Mouse (Mus musculus) fat pad, adult 2 months (tissue): ENCODE data around the gene B3galt4.
A peak's percentile ranks its signal among the peaks of the same experiment; 100 is the strongest.

ENCODE experiments used
- DNase-seq: peaks from one replicate; pipeline ENCODE4 v3.0.0-alpha.2; 2011; ENCODE audit warnings: low read depth, low spot score; ENCODE audit errors: extremely low read depth

B3galt4 gene

DNA sequence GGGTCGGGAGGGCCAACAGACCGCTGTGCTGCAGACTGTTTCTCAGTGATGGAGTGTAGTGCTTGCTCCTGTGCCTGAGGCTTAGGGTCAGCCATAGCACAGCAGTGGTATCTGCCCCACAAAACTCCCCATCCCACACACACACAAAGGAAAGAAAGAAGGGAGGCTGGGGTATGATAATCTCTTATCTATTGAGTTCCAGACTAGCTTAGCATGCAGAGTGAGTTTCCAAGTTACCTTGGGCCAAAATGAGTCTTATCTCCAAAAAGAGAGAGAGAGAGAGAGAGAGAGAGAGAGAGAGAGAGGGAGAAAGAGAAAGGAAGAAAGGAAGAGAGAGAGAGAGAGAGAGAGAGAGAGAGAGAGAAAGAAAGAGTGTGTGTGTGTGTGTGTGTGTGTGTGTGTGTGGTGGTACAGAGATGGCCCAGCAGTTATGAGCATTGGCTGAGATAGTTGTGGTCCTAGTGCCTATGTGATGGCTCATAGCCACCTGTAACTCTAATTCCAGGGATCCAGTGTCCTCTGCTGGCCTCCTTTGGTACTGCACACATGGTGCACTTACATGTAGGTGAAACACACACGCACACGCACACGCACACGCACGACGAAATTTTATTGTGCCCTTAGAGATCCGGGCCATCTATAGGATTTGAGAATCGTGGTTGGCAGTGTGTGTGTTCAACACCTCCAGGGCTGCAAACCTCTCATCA lies 26.6 kb downstream of the B3galt4 start:
- no peak for DNase-seq

DNA sequence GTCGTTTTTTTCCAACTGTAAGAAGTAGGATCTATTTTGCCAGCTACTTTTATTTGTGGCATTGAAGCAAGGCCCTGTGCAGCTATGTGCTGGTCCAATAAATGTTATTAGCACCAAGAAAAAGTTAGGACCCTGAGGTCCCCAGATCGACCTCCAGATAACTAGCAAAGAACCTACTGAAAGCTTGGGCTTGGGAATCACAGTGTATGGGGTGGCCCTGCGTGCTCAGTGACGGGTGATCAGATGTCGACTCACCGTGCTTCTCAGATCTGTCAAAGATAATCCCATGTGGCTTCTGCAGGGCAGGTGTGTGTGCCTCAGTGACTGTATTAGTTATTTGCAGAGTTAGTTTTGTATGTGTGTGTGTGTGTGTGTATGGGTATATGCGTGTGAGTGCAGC lies 29.9 kb downstream of the B3galt4 start:
- no peak for DNase-seq

DNA sequence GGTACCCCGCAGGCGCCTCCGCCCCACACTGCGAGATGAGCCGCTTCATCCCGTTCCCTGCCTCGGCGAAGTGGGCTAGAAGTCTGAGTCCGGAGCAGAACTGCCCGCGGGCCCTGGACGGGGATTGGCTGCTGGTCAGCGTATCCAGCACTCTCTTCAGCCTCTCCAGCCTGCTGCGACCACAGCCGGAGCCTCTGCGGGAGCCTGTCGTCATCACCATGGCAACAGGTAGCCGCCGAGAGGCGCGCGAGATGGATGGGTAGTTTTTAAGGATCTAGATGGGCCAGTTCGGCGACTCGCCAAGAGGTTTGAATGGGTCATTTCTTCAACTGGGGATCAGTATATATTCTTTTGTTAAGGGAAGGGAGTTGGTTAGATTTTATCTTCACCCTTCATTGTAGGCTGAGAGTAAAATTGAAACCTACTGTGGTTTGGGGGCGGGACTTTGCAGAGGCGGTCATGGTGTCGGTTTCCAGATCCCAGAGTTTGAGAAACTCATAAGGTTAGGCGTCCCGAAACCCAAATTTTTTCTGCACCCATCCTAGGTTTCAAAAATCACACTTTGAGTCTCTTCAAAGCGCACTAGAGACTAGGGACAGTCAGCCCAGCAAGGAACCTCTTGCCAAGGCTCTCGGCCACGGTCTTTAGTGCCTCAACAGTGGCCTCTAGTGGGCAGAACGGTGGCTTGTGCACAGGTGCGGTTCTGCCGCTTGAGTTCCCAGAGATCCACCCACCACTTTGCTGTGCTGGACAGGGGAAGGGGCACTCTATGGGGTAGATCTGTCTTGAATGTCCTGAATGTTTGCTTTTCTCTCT lies 30.8 kb downstream of the B3galt4 start:
- DNase-seq: no peak

DNA sequence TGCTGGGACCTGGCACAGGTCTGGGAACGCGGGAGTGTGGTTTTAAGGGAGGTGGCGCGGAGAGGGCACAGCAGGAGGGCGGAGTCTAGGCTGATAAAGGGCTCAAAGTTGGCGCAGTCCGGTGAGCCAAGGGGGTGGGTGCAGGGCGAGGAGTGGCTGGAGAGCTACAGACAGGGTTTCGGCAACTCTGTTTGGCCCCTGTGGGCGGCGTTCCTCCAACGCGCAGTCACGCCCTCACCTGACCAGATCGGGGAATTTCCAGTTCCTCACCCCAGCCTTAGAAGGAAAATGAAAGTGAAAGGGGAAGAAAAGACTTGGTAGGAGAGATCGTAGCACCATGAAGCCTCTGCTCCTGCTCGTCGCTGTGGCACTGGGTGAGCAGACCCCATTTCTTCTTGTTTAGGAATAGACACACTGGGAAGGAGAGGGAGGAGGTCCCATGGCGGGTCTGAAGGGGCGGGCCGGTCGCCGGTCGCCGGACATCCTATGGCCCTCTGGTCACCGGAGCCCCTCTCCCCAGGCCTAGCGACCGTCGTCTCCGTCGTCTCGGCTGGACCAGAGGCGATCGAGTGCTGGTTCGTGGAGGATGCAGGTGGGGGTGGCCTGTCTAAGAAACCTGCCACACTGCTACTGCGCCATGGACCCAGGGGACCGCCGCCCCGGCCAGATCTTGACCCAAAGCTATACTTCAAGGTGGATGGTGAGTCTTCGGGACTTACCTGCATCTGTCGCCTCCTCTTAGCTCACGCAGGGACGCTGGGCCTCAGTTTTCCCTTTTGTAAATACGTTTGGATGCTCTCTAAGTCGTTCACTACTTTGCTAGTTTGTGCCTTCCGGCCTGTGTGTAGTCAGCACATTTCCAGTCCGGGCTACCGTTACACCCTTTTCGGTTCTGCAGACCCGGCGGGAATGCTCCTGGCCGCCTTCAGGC lies 31.7 kb downstream of the B3galt4 start:
- DNase-seq: no peak

DNA sequence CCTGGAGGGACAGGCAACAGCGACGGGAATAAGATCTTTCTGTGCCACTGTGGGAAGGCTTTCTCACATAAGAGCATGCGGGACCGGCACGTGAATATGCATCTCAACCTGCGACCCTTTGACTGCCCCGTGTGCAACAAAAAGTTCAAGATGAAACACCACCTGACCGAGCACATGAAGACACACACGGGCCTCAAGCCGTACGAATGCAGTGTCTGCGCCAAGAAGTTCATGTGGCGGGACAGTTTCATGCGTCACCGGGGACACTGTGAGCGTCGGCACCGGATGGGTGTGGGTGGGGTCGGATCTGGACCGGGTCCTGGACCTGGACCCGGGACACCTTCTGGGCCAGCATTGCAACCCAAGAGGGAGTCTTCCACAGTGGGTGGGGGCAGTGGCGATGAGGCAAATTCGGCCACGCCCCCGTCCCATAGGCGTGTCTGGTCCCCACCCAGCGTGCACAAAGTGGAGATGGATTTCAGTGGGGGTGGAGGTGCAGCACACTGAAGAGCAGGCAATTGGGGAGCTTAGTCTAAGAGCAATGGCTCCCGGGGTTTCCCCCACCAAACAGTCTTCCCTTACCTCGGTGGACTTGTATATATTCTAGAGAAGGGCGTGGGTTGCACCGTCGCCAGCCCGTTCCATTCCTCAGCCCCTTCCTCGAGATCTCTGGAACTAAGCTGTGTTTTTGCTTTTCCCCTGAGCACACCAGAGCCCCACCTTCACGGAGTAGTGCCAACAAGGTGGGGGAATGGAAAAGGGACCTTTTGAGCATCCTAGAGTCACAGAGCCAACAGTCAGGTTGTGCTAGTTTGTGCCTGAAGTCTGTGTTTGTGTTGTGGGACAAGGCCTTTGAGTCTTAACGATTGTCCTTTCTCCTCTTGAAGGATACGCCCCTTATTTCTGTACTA lies 32.7 kb downstream of the B3galt4 start:
- no peak for DNase-seq

DNA sequence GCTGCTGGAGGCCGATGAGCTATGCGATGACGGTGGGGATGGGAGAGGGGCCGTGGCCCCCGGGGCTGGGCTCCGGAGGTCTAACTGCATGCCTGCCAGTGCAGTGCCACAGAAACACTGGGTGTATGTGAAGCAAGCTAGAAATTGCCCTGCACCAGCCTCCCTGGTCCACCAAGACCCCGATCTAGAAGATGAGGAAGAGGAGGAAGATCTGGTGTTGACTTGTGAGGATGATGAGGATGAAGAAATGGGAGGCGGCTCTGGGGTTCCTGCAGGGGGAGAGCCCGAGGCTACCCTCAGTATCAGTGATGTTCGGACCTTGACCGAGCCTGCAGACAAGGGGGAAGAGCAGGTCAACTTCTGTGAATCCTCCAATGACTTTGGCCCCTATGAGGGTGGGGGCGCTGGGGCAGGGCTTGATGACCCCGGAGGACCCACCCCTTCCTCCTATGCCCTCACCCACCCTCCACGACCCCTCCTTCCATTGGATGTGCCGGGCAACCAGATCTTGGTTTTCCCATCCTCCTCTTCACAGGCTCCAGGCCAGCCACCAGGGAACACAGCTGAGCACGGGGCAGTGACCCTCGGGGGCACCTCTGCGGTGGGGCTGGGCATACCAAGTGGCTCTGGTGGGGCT lies 33.5 kb downstream of the B3galt4 start:
- no peak for DNase-seq

DNA sequence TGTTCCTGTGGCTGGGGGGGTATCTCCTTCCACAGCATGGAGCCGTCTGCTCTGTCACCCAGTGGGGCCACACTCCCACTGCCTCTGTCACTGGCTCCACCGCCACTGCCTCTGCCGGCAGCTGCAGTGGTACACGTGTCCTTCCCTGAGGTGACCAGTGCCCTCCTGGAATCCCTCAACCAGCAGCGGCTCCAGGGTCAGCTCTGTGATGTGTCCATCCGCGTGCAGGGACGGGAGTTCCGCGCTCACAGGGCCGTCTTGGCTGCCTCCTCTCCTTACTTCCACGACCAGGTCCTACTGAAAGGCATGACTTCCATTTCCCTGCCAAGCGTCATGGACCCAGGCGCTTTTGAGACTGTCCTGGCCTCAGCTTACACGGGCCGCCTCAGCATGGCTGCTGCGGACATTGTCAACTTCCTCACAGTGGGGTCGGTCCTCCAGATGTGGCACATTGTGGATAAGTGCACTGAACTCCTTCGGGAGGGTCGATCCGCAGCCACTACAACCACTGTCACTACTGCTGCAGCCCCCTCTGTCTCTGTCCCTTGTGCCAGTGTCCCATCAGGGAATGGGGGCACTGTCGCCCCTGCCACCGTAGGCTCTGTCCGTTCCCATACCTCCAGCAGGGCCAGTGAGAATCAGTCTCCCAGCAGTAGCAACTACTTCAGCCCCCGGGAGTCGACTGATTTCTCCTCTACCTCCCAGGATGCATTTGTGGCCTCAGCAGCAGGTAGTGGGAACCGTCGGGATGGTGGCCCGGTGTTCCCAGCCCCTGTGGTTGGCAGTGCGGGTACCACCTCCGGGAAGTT lies 34.2 kb downstream of the B3galt4 start:
- DNase-seq: no peak

DNA sequence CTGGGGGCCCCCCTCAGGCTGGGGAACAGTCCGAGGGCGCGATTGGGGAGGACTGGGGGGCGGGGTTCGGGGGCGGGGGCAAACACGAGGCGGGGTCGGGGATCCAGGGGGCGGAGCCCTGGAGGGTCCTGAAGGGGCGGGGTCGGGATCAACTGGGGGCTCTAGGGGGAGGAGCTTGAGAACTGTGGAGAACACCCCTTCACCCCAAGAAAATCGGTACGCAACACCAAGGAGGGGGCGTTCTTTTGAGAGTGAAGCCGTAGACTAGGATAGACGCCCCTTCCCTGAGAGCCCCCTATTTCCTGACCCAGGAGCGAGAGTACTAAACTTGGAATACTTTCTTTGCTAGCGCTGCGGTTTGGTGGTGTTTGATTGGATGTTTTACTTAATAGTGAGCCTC lies 35.0 kb downstream of the B3galt4 start:
- DNase-seq: no peak

DNA sequence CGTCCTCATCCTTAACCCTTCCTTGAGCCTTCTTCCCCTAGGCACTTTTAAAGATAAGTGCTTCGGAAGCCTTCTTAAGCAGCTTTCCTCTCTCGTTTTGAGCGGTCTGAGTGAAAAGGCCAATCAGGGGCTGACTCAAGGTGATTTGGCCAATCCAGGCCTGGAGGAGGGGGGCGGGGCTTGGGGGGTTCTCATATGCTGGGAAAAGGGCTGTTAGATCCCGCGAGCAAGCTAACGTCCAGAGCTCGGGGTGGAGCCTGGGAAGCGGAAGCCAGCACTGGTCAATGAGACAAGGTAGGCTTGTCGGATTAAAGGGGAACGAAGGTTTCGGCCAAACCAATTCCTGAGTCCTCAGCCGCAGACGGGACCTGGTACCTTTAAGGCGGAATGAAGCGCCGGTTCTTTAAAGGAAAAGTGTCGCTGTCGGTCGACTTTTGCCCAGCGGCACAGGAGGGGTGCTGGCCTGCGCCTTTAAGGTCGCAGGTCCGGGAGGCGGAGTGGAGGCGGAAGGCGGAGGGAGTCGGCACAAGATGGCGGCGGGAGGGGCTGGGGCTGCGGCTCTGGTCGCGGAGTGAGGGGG lies 35.5 kb downstream of the B3galt4 start, which contains the start of the genes Tapbp and Zbtb22:
Gene Tapbp (plus strand): TSS at position 229 of the 580 bp plus-strand sequence.
Gene Zbtb22 (plus strand): TSS at position 234 of the 580 bp plus-strand sequence.
- DNase-seq: peak; percentile 89

DNA sequence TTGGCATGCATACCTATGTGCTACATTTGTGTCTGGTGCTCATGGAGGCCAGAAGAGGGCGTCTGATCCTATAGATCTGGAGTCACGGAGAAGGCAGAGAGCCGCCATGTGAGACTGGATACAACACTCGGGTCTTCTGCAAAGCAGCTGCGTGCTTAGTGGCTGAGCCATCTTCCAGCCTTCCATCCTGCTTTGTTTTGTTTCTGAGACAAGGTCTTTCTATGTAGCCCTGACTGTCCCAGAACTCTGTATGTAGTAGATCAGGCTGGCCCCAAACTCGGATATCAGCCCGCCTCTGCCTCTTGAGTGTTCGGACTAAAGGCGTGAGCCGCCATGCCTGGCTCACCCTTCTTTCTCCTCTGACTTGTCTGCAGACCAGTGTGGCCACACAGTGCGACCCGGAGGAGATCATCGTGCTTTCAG lies 36.3 kb downstream of the B3galt4 start:
- no peak for DNase-seq

DNA sequence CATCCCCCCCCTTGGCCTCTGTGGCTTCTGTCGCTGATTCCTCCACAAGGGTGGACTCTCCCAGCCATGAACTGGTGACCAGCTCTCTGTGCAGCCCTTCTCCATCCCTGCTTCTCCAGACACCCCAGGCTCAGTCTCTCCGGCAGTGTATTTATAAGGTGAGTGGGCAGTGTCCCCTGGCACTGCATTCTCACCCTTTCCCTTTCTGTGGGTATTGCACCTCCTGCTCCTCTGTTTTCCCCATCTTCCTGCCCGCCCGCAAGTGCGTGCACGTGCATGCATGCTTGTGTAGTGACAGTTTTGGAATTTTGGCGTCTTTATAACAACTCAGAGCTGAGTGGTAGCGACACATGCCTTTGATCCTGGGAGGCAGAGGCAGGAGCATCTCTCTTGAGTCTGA lies 37.4 kb downstream of the B3galt4 start:
- DNase-seq: no peak

DNA sequence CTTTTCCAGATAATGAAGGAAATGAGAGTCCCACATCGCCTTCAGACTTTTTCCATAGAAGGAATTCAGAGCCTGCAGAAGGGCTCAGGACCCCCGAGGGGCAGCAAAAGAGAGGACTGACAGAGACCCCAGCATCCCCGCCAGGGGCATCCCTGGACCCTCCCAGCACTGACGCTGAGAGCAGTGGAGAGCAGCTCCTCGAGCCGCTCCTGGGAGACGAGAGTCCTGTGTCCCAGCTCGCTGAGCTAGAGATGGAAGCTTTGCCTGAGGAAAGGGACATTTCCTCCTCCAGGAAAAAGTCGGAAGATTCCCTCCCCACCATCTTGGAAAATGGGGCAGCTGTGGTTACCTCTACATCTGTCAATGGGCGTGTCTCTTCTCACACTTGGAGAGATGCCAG lies 38.0 kb downstream of the B3galt4 start:
- DNase-seq: no peak

DNA sequence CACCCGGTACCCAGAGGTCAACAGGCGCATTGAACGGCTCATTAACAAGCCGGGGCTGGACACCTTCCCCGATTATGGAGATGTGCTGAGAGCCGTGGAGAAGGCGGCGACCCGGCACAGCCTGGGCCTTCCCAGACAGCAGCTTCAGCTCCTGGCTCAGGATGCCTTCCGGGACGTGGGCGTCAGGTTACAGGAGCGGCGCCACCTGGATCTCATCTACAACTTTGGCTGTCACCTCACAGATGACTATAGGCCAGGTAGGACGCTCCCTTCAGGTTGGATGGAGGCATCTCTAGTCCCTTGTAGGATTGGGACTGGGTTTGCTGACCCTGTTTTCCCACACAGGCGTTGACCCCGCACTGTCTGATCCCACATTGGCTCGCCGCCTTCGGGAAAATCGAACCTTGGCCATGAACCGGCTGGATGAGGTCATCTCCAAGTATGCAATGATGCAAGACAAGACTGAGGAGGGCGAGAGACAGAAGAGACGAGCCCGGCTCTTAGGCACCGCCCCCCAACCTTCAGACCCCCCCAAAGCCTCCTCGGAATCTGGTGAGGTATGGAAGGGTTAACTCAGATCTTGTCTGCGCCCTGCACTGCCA lies 39.4 kb downstream of the B3galt4 start:
- no peak for DNase-seq

DNA sequence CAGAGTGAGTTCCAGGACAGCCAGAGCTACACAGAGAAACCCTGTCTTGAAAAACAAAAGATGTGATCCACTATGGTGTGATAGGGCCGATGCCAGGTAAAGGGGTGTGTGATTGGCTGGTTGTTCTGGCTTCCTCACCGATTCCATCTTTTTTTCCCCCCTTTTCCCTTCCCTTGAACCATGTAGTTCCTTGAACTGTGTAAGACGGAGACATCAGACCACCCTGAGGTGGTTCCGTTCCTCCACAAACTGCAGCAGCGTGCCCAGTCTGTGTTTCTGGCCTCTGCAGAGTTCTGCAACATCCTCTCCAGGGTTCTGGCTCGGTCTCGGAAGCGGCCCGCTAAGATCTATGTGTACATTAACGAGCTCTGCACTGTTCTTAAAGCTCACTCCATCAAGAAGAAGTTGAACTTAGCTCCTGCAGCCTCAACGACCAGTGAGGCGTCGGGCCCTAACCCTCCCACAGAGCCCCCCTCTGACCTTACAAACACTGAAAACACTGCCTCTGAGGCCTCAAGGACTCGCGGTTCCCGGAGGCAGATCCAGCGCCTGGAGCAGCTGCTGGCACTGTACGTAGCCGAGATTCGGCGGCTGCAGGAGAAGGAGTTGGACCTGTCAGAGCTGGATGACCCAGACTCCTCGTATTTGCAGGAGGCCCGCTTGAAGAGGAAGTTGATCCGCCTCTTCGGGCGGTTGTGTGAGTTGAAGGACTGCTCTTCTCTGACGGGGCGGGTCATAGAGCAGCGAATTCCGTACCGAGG lies 40.1 kb downstream of the B3galt4 start:
- no peak for DNase-seq

DNA sequence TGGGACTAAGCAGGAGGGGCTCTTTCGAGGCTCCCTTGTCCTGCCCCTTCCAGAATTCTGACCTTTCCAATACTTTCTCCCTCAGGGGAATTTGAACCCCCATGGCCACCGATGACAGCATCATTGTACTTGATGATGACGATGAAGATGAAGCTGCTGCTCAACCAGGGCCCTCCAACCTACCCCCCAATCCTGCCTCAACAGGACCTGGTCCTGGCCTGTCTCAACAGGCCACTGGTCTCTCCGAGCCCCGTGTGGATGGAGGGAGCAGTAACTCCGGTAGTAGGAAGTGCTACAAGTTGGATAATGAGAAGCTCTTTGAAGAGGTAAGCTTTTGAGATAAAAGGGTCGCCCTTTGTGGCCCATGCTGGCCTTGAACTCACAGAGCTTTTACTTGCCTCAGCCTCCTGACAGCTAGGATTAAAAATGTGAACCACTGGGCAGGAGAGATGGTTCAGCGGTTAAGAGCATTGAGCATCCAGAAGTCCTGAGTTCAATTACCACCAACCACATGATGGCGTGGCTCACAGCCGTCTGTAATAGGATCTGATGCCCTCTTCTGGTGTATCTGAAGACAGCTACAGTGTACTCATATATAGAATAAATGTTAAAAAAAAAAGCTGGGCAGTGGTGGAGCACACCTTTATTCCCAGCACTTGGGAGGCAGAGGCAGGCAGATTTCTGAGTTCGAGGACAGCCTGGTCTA lies 40.8 kb downstream of the B3galt4 start:
- DNase-seq: no peak

DNA sequence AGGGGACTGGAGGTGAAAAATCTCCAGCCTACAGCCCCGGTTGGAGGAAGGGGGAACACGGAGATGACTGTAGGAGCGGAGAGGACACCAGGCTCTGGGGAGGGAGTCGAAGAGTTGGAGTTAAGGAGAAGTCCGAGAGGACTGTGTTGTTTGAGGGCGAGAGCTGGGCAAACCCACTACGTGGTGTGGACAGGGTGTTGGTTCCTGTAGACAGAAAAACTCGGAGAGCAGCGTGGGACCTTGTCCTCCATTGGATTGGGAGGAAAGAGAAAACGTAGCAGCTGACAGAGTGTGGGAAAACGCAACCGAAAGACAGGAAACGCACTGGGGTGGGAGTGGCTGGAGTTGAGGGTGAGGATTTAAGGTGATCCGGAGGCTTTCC lies 41.4 kb downstream of the B3galt4 start:
- no peak for DNase-seq
